In the genomic region with DNA sequence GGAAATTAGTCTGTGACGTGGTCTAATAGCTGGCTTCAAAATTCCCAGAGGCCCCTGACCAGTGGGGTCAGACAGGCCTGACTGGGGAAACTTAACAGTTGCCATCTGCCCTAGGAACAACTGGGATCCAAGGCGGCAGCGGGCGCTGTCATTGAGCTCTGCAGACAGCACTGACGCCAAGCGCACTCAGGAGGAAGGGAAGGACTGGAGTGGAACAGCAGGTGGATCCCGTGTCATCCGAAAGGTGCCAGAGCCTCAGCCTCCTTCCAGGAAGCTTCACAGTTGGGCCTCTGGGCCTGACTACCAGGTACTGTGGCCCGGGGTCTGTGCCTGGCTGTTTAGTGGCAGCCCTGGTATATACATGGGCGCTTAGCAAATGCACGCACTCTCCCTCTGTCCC, we compare ENCODE assay signal across 23 mouse cellular contexts. TPM values are rescaled to one million over a fixed set of nuclear protein-coding genes. Genes with fewer than 3 reads are reported as not detected.
DNase-seq lines count a peak whose midpoint lies in the region; ATAC-seq and TF ChIP-seq lines count a peak whose summit lies in the region.
"Had no signal": no experiment of that assay in that cellular context is flagged by ENCODE, and none has a peak within 500 bp of the region (broad histone marks: within the 10 kb centered on the region; RNA-seq: fewer than 3 reads in every experiment).

No protein-coding gene starts in this region.

- H3K27ac ChIP-seq in forebrain, embryonic 13.5 days, result peak overlapping the region; percentile 61; the same call in 1 of the 2 replicates
- H3K27ac ChIP-seq in forebrain, postnatal 0 days (ENCODE audit: low read depth, low read length), result no peak overlapping the region
- no peak overlapping the region for H3K27ac ChIP-seq in left cerebral cortex, adult 2 months
- peak overlapping the region; percentile 71 for H3K27ac ChIP-seq in cerebellum, adult 2 months (ENCODE audit: insufficient read depth, low read length)
- 0 out of 2 replicates have a peak overlapping the region, but pooled peaks have one; percentile 41 for H3K27ac ChIP-seq in hindbrain, embryonic 16.5 days (ENCODE audit: low read depth, low read length)
- H3K27ac ChIP-seq: gastrocnemius, adult 2 months; liver, embryonic 14.5 days; lung, embryonic 15.5 days; macrophage had no signal

- H3K4me1 ChIP-seq in forebrain, embryonic 13.5 days, result no peaks in the 10 kb centered on the region; the same call in 1 of the 2 replicates
- H3K4me1 ChIP-seq in forebrain, postnatal 0 days (ENCODE audit: insufficient read depth), result no peaks in the 10 kb centered on the region
- peaks cover 52% of the 10 kb centered on the region for H3K4me1 ChIP-seq in cerebellum, adult 2 months (ENCODE audit: control insufficient read depth, insufficient read depth, low read length)
- no peaks in the 10 kb centered on the region for H3K4me1 ChIP-seq in hindbrain, embryonic 16.5 days (ENCODE audit: control insufficient read depth, insufficient read depth, low read depth, low read length)
- H3K4me1 ChIP-seq: heart, embryonic 12.5 days; lung, embryonic 15.5 days; midbrain, embryonic 12.5 days had no signal

- H3K36me3 ChIP-seq in forebrain, embryonic 13.5 days (ENCODE audit: poor library complexity, severe bottlenecking), result peaks cover 100% of the 10 kb centered on the region
- H3K36me3 ChIP-seq in forebrain, postnatal 0 days (ENCODE audit: insufficient read depth), result peaks cover 95% of the 10 kb centered on the region
- H3K36me3 ChIP-seq in hindbrain, embryonic 16.5 days (ENCODE audit: control insufficient read depth, insufficient read depth, low read length), result peaks cover 59% of the 10 kb centered on the region

- no peak overlapping the region for H3K4me3 ChIP-seq in forebrain, embryonic 13.5 days
- no peak overlapping the region for H3K4me3 ChIP-seq in forebrain, postnatal 0 days (ENCODE audit: low read depth, low read length)
- no peak overlapping the region for H3K4me3 ChIP-seq in left cerebral cortex, adult 2 months
- H3K4me3 ChIP-seq in cerebellum, adult 2 months (replicated peaks; ENCODE audit: insufficient read depth, low read depth, low read length), result no peak overlapping the region
- H3K4me3 ChIP-seq in hindbrain, embryonic 16.5 days (ENCODE audit: low read length), result no peak overlapping the region
- H3K4me3 ChIP-seq: erythroblast, embryonic 14.5 days; gastrocnemius, adult 2 months; heart, embryonic 12.5 days; lung, embryonic 15.5 days; midbrain, embryonic 12.5 days had no signal

- intact Hi-C loops in left cerebral cortex, postnatal 4 days (cut with DNase I), result loop anchor here (10.0 kb wide), 1 partner anchor 46 kb away; a partner anchor contains a TSS
- intact Hi-C loops in left cerebral cortex, adult 2 months (cut with DNase I), result loop anchor here (10.0 kb wide), 1 partner anchor 176 kb away; no protein-coding TSS in a partner anchor
- intact Hi-C loops in left cerebral cortex, postnatal 36 days (cut with DNase I), result no loop called here

- WGBS in forebrain, embryonic 13.5 days, result 86% methylated on average over 11 of the region's 11 CpGs
- WGBS in forebrain, postnatal 0 days, result 91% methylated on average over 11 of the region's 11 CpGs
- 19% methylated on average over 11 of the region's 11 CpGs for WGBS in cerebellum, adult 2 months
- WGBS in hindbrain, embryonic 16.5 days, result 80% methylated on average over 11 of the region's 11 CpGs

- no peak for DNase-seq in forebrain, postnatal 0 days
- peak; percentile 71 for DNase-seq in left cerebral cortex, postnatal 4 days
- DNase-seq in left cerebral cortex, adult 2 months (ENCODE audit: extremely low spot score in 1 of 2, low spot score in 2 of 2), result no peak
- peak; percentile 70 to 76 for DNase-seq in cerebellum, adult 2 months
- DNase-seq in kidney, adult 8-10 months, result no peak
- no peak for DNase-seq in left cerebral cortex, postnatal 36 days (ENCODE audit: low spot score in 2 of 2)
- DNase-seq: adrenal gland, adult 8-10 months; gastrocnemius, adult 2 months; heart, adult 11 months; heart, postnatal 14 days; kidney, postnatal 36 days; thymus, postnatal 14 days had no signal

- TF ChIP-seq POLR2A in cerebellum, adult 2 months (IDR thresholded peaks at IDR 0.05; ENCODE audit: borderline replicate concordance, insufficient read depth, low read length), result no peak

- H3K9me3 ChIP-seq in forebrain, embryonic 13.5 days (replicated peaks), result no peaks in the 10 kb centered on the region
- H3K9me3 ChIP-seq in forebrain, postnatal 0 days (ENCODE audit: low read length), result no peaks in the 10 kb centered on the region
- H3K9me3 ChIP-seq in hindbrain, embryonic 16.5 days (ENCODE audit: control insufficient read depth, low read length), result no peaks in the 10 kb centered on the region
- H3K9me3 ChIP-seq: heart, embryonic 12.5 days; lung, embryonic 15.5 days; midbrain, embryonic 12.5 days had no signal

- ATAC-seq in forebrain, embryonic 13.5 days, result no peak
- no peak for ATAC-seq in forebrain, postnatal 0 days
- no peak for ATAC-seq in hindbrain, embryonic 16.5 days
- ATAC-seq: CD4-positive, CD25-positive, alpha-beta regulatory T cell, adult 4 months; inflammation-experienced regulatory T-cells, adult 6 months; Patski had no signal

- no peak overlapping the region for H3K4me2 ChIP-seq in forebrain, embryonic 13.5 days
- H3K4me2 ChIP-seq in forebrain, postnatal 0 days (ENCODE audit: low read depth), result no peak overlapping the region
- H3K4me2 ChIP-seq in hindbrain, embryonic 16.5 days (ENCODE audit: low read length), result no peak overlapping the region
- H3K4me2 ChIP-seq: heart, embryonic 12.5 days; lung, embryonic 15.5 days; midbrain, embryonic 12.5 days had no signal

- no peaks in the 10 kb centered on the region for H3K27me3 ChIP-seq in forebrain, embryonic 13.5 days
- no peaks in the 10 kb centered on the region for H3K27me3 ChIP-seq in forebrain, postnatal 0 days (ENCODE audit: insufficient read depth, low read length)
- no peaks in the 10 kb centered on the region for H3K27me3 ChIP-seq in cerebellum, adult 2 months (ENCODE audit: control insufficient read depth, insufficient read depth, low read length)
- no peaks in the 10 kb centered on the region for H3K27me3 ChIP-seq in hindbrain, embryonic 16.5 days (replicated peaks; ENCODE audit: control insufficient read depth, insufficient read depth, low read length)
- H3K27me3 ChIP-seq: heart, embryonic 12.5 days; lung, embryonic 15.5 days; midbrain, embryonic 12.5 days; Patski had no signal

- TF ChIP-seq CTCF in forebrain, postnatal 0 days (IDR thresholded peaks at IDR 0.05; ENCODE audit: low read depth), result no peak
- TF ChIP-seq CTCF in left cerebral cortex, adult 2 months (IDR thresholded peaks at IDR 0.05), result no peak
- TF ChIP-seq CTCF in cerebellum, adult 2 months (IDR thresholded peaks at IDR 0.05; ENCODE audit: borderline replicate concordance, insufficient read depth, low read depth, low read length), result no peak

- H3K9ac ChIP-seq in forebrain, embryonic 13.5 days, result no peak overlapping the region
- H3K9ac ChIP-seq in forebrain, postnatal 0 days, result no peak overlapping the region
- H3K9ac ChIP-seq in hindbrain, embryonic 16.5 days (ENCODE audit: low read depth, low read length), result no peak overlapping the region
- H3K9ac ChIP-seq: heart, embryonic 12.5 days; liver, embryonic 14.5 days; lung, embryonic 15.5 days; midbrain, embryonic 12.5 days had no signal

RNA-seq across cellular contexts. Expression of a gene that starts 35.7 kb away (rescaled TPM):
- polyA plus RNA-seq in forebrain, embryonic 13.5 days (2015; fragmentation: Nextera tagmentation; extraction: Ambion mirVana), result 23.7 and 27.0 TPM in 2 replicates
- 34.5 and 38.5 TPM in 2 replicates for total RNA-seq in forebrain, postnatal 0 days (2014; rRNA removed)
- 16.2 and 19.8 TPM in 2 replicates for polyA plus RNA-seq in forebrain, postnatal 0 days (2015; fragmentation: Nextera tagmentation; extraction: Ambion mirVana)
- total RNA-seq in left cerebral cortex, postnatal 4 days (2021), result 10 to 100 TPM; 36.5 to 37.1 TPM
- 10 to 100 TPM; 23.7 to 25.3 TPM for total RNA-seq in left cerebral cortex, adult 2 months (2021)
- polyA plus RNA-seq in cerebellum, adult 2 months (2012; rRNA removed), result 23.1 and 23.9 TPM in 2 replicates
- 32.6 and 34.1 TPM in 2 replicates for polyA plus RNA-seq in hindbrain, embryonic 16.5 days (2015; fragmentation: Nextera tagmentation; extraction: Ambion mirVana)
- total RNA-seq in left cerebral cortex, postnatal 36 days (2021), result 10 to 100 TPM; 16.3 to 22.1 TPM

RNA-seq across cellular contexts. Expression of a gene that starts 49.8 kb away (rescaled TPM):
- polyA plus RNA-seq in forebrain, embryonic 13.5 days (2015; fragmentation: Nextera tagmentation; extraction: Ambion mirVana), result 53.0 and 57.4 TPM in 2 replicates
- 92.1 and 131 TPM in 2 replicates for total RNA-seq in forebrain, postnatal 0 days (2014; rRNA removed)
- polyA plus RNA-seq in forebrain, postnatal 0 days (2015; fragmentation: Nextera tagmentation; extraction: Ambion mirVana), result 40.7 and 60.4 TPM in 2 replicates
- total RNA-seq in left cerebral cortex, postnatal 4 days (2021), result 100 to 1,000 TPM; 327 to 335 TPM
- total RNA-seq in left cerebral cortex, adult 2 months (2021), result 100 to 1,000 TPM; 268 to 280 TPM
- 88.9 and 95.6 TPM in 2 replicates for polyA plus RNA-seq in cerebellum, adult 2 months (2012; rRNA removed)
- 49.7 and 66.2 TPM in 2 replicates for polyA plus RNA-seq in hindbrain, embryonic 16.5 days (2015; fragmentation: Nextera tagmentation; extraction: Ambion mirVana)
- total RNA-seq in left cerebral cortex, postnatal 36 days (2021), result 100 to 1,000 TPM; 257 to 259 TPM

RNA-seq across cellular contexts. Expression of a gene that starts 59.2 kb away (rescaled TPM):
- 76.9 and 89.3 TPM in 2 replicates for polyA plus RNA-seq in forebrain, embryonic 13.5 days (2015; fragmentation: Nextera tagmentation; extraction: Ambion mirVana)
- total RNA-seq in forebrain, postnatal 0 days (2014; rRNA removed), result 121 and 134 TPM in 2 replicates
- polyA plus RNA-seq in forebrain, postnatal 0 days (2015; fragmentation: Nextera tagmentation; extraction: Ambion mirVana), result 92.7 and 105 TPM in 2 replicates
- 10 to 100 TPM; 61.8 to 62.5 TPM for total RNA-seq in left cerebral cortex, postnatal 4 days (2021)
- total RNA-seq in left cerebral cortex, adult 2 months (2021), result 10 to 100 TPM; 45.9 to 47.1 TPM
- polyA plus RNA-seq in cerebellum, adult 2 months (2012; rRNA removed), result 72.0 and 74.4 TPM in 2 replicates
- 99.1 and 101 TPM in 2 replicates for polyA plus RNA-seq in hindbrain, embryonic 16.5 days (2015; fragmentation: Nextera tagmentation; extraction: Ambion mirVana)
- total RNA-seq in left cerebral cortex, postnatal 36 days (2021), result 10 to 100 TPM; 50.1 to 52.6 TPM

Comparison
In these comparisons a context has a peak if more than half of its experiments do, and no peak if none do; other contexts are left out.
1. H3K27ac ChIP-seq: peak in forebrain, embryonic 13.5 days (single experiment), cerebellum, adult 2 months (single experiment) and hindbrain, embryonic 16.5 days (single experiment); none in forebrain, postnatal 0 days (single experiment) and left cerebral cortex, adult 2 months (single experiment).
2. DNase-seq: peak in left cerebral cortex, postnatal 4 days (single experiment) and cerebellum, adult 2 months (2 of 2); none in forebrain, postnatal 0 days (single experiment), left cerebral cortex, adult 2 months (0 of 2), kidney, adult 8-10 months (0 of 2) and left cerebral cortex, postnatal 36 days (0 of 2).